Mouse (Mus musculus) heart, adult 2 months (tissue): Measurements from ENCODE around the gene Tlx2. TPM values are rescaled to one million over a fixed set of nuclear protein-coding genes. Genes with fewer than 3 reads are reported as not detected.

Experiments used
- DNase-seq, 2 experiments: peaks; one replicate each; pipeline ENCODE4 v3.0.0; 2021
- H3K27ac ChIP-seq: fragments of 200-600 bp; 2 replicates; pipeline ENCODE4 v1.8.1; 2022
- H3K27me3 ChIP-seq: fragments of 200-500 bp; 2 replicates; pipeline ENCODE4 v1.6.1; 2012; ENCODE audit warnings: mild to moderate bottlenecking, low read length, inconsistent platforms, mixed read lengths; ENCODE audit not compliant: control insufficient read depth, insufficient read depth
- H3K36me3 ChIP-seq: fragments of 200-500 bp; 2 replicates; pipeline ENCODE4 v1.6.1; 2012; ENCODE audit warnings: low read length, inconsistent platforms; ENCODE audit not compliant: control insufficient read depth, insufficient read depth
- H3K4me1 ChIP-seq: fragments of 200-500 bp; 2 replicates; pipeline ENCODE4 v1.6.1; 2011; ENCODE audit warnings: low read length; ENCODE audit not compliant: control insufficient read depth, insufficient read depth
- H3K4me3 ChIP-seq: fragments of 200-600 bp; 2 replicates; pipeline ENCODE4 v1.8.1; 2022
- H3K79me2 ChIP-seq: fragments of 200-500 bp; replicated peaks from 2 replicates; pipeline ENCODE4 v1.6.1; 2012; ENCODE audit warnings: mild to moderate bottlenecking, inconsistent platforms, low read length, moderate library complexity, mixed read lengths; ENCODE audit not compliant: control insufficient read depth, insufficient read depth
- H3K9ac ChIP-seq: fragments of 200-500 bp; 2 replicates; pipeline ENCODE4 v1.6.1; 2012; ENCODE audit warnings: low read depth, mild to moderate bottlenecking, control low read depth, inconsistent platforms, low read length, mixed read lengths
- CTCF ChIP-seq: fragments of 200-600 bp; IDR thresholded peaks from 2 replicates; pipeline ENCODE4 v1.8.1; 2022; ENCODE audit warnings: antibody characterized with exemption, mild to moderate bottlenecking, moderate library complexity
- EP300 ChIP-seq: fragments of 200-500 bp; IDR thresholded peaks from 2 replicates; pipeline ENCODE4 v1.6.1; 2011; ENCODE audit warnings: low read depth, low read length, control low read depth; ENCODE audit not compliant: insufficient read depth
- POLR2A ChIP-seq: fragments of 200-500 bp; IDR thresholded peaks from 2 replicates; pipeline ENCODE4 v1.6.1; 2011; ENCODE audit warnings: mild to moderate bottlenecking, low read depth, low read length, control low read depth; ENCODE audit not compliant: insufficient read depth
- WGBS: fragments of 180-500 bp; shearing (Covaris S2); methylation state at CpG from one replicate; pipeline ENCODE4 v1.1.7; 2018; 5-methylcytosine and 5-hydroxymethylcytosine counted together
- intact Hi-C: fragments of 180-260 bp; cut with DNase I; formaldehyde crosslinking; loops from one replicate; pipeline ENCODE4 v1.15.1; 2025
- polyA plus RNA-seq: library from polyadenylated mRNA; depleted of rRNA; stranded (reverse); fragments of >200 nt; gene quantifications from 2 replicates; pipeline ENCODE4 v1.2.3, GENCODE M21; 2012
- total RNA-seq, 2 experiments: library from RNA; stranded (reverse); gene quantifications; 2 replicates each; pipeline ENCODE4 v1.2.3; 2021

Tlx2 gene
- total and polyA plus RNA-seq, 3 experiments = 0.14 TPM; not detected in 2

DNA sequence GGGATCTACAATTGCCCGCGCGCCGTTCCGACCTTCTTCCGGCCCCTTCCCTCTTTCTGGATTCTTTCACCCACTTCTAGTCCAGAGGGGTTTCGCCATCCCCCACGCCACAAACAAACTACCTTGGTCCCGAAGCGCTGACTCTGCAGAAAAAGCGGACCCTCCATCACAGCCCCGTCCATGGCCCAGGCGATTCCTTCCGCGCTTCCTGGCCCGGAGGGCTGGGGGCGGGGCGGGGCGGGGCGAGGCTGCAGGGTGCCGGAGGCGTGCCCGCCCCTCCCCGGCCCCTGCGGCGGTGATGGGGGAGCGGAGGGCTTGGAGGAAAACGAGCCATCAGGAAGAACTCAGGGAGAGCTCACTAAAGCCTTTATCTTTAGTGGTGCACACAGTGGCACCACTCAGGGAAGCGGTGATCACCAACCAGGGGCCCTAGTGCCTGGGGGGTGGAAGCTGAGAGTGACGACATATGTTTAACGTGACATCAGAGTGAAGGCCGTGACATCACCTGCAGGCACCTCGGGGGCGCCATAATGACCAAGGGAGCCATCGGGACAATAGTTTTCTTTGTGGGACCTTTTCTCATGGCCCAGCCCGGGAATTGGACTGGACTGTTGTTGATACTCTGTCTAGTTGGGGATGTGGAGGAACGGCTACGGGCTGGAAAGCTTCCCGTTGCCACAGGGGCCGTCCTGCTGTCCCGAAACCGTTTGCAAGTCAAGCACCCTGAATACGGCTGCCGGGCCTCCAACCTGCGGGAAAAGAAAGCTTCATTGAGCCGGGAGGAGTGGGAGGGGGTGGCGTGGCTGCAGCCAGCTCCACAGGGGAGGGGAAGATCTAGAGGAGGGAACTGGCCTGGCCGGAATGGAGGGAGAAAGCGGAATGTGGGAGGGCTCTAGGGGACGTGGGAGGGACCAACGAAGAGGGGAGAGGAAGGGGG, 36.6 kb downstream of the Tlx2 start, which contains the start of the genes Dok1 and Loxl3:
TSS of gene Dok1 (minus strand) at position 223 of the 937 bp plus-strand sequence.
TSS of gene Loxl3 (plus strand) at position 925 of the 937 bp plus-strand sequence.
- Histone ChIP-seq H3K9ac (peak within 1 kb of the TSS; percentile 69), H3K27ac (peak within 1 kb of the TSS; percentile 73), H3K79me2 (no peaks in the 10 kb centered on the region), H3K4me1 (no peaks in the 10 kb centered on the region), H3K36me3 (no peaks in the 10 kb centered on the region), H3K4me3 (peak within 1 kb of the TSS; percentile 85), H3K27me3 (no peaks in the 10 kb centered on the region)
- WGBS = 1% methylated on average over 51 of the region's 51 CpGs
- intact Hi-C loops = no loop called here
- DNase-seq = peak; percentile 84
- TF ChIP-seq EP300 (no peak), POLR2A (peak; percentile 64; the same call in 1 of the 2 replicates), CTCF (no peak)

DNA sequence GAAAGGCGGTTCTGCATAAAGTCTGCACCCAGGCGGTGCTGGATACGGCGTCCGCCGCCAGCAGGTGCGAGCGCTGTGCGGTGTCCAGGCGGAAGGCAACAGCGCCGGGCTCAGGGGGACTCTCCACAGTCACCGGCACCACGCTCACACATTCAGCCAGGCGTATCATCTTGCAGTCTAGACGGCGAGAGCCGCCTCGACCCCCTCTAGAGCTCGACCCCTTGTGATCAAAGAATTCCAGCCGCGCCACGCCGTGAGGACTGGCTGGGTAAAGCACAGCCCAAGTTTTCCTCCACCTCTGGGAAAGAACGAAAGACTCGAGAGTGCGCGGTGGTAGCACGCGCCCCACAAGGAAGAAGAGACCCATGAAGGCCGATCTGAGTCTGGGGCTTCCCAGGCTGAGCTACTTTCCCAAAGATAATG, 37.3 kb downstream of the Tlx2 start:
- H3K79me2 ChIP-seq = no peaks in the 10 kb centered on the region
- H3K27me3 ChIP-seq = no peaks in the 10 kb centered on the region
- H3K36me3 ChIP-seq = no peaks in the 10 kb centered on the region
- TF ChIP-seq CTCF (peak; percentile 8; the same call in 1 of the 2 replicates), EP300 (no peak)
- peak overlapping the region; percentile 73 for H3K27ac ChIP-seq
- WGBS = under 1% methylated on average over 31 of the region's 31 CpGs
- peak overlapping the region; percentile 69 for H3K9ac ChIP-seq
- DNase-seq = peak in 1 of 2 experiments; percentile 59
- H3K4me3 ChIP-seq = peak overlapping the region; percentile 85
- H3K4me1 ChIP-seq = no peaks in the 10 kb centered on the region; the same call in 1 of the 2 replicates
- intact Hi-C loops = loop anchor here (1.0 kb wide), 1 partner anchor 34 kb away; no protein-coding TSS in a partner anchor

DNA sequence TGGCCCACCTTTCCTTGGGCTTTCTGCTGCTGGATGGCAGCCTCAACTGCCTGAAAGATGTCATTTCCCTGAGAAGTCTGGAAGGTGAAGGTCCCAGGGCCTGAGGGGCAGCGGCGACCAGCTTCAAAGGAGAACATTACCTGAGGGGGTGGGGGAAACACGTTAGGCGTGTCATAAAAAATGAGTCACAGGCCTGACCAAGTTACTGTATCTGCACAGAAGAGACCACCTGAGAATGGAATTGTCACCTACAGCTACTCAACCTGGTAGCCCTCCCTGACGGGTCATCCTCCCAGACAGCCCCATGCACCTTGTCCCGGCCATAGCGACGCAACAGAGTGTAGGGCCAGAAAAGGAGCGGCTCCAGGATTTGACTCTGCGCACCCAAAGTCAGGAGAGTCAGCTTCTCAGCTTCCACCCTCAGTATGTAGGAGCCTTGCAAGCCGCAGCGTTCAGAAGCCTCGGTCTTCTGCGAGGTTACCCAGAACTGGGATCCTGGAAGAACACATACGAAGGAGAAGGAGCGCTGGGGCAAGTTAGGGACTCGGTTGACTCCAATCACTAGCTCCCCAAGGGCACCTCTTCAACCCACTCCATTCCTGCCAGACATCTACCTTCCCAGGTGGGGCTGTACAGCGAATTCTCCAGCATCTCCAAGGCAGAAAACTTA, 38.0 kb downstream of the Tlx2 start:
- Histone ChIP-seq H3K27me3 (no peaks in the 10 kb centered on the region), H3K4me1 (no peaks in the 10 kb centered on the region; the same call in 1 of the 2 replicates), H3K36me3 (no peaks in the 10 kb centered on the region), H3K79me2 (no peaks in the 10 kb centered on the region), H3K9ac (no peak overlapping the region), H3K4me3 (peak overlapping the region; percentile 85; the same call in 1 of the 2 replicates), H3K27ac (no peak overlapping the region)
- WGBS = 80% methylated on average over 18 of the region's 18 CpGs
- no peak for DNase-seq
- TF ChIP-seq CTCF (no peak), POLR2A (no peak), EP300 (no peak)
- intact Hi-C loops = loop anchor here (1.0 kb wide), 1 partner anchor 34 kb away; no protein-coding TSS in a partner anchor

DNA sequence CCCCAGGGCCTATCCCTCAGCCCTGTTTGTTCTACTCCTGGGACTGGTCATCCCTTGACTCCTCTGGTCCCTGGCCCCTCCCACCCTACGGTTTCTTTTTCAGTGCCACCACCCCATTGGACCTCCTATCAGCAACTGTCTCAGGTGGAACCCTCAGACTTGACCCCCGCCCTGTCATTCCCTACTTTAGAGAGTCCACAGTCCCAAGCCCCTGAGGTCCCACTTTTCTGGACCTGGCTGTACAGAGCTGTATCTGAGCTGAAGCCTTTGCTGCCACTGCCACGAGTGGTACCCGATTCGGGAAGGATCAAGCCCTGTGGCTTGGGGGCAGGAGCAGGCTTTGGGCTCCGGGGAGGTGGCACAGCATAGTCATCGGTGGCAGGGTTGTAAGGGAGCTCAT, 39.0 kb downstream of the Tlx2 start:
- WGBS = 85% methylated on average over 7 of the region's 7 CpGs
- Histone ChIP-seq H3K4me3 (no peak overlapping the region), H3K4me1 (no peaks in the 10 kb centered on the region; the same call in 1 of the 2 replicates), H3K36me3 (no peaks in the 10 kb centered on the region), H3K79me2 (no peaks in the 10 kb centered on the region), H3K27me3 (no peaks in the 10 kb centered on the region), H3K27ac (no peak overlapping the region), H3K9ac (no peak overlapping the region)
- no peak for DNase-seq
- intact Hi-C loops = no loop called here
- TF ChIP-seq POLR2A (no peak), EP300 (no peak), CTCF (no peak)

DNA sequence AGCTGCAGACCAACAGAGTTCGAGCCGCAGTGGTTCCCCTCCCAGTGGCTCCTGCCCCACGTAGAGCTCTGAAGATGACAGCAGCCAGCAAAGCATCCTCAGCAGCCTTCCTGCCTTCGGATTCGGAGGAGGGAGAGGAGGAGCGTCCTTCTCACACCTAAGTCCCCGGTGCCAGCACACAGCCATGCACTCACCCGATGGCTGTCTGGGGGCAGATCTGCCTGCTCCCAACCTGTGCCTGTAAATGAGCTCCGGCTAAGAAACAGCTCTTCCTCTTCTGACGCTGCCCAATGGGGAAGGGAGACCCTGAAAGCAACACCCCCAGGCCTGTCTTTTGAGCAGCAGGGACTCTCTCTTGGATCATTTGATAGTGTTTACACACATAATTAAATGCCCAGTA, 40.3 kb downstream of the Tlx2 start:
- intact Hi-C loops = no loop called here
- no peak for DNase-seq
- Histone ChIP-seq H3K27ac (no peak overlapping the region), H3K36me3 (no peaks in the 10 kb centered on the region), H3K27me3 (no peaks in the 10 kb centered on the region), H3K79me2 (no peaks in the 10 kb centered on the region), H3K9ac (no peak overlapping the region), H3K4me3 (no peak overlapping the region), H3K4me1 (no peaks in the 10 kb centered on the region; the same call in 1 of the 2 replicates)
- WGBS = 64% methylated on average over 10 of the region's 10 CpGs
- no peak for TF ChIP-seq POLR2A
- TF ChIP-seq EP300 = no peak
- no peak for TF ChIP-seq CTCF
